Mouse (Mus musculus) cerebellum, adult (tissue): ENCODE data around the gene Clic5.

Experiments used
- ATAC-seq: cut with Nextera tagmentation; 2 replicates; pipeline ENCODE4 v1.9.2; 2017; ENCODE audit warnings: mild to moderate bottlenecking, moderate library complexity, mixed read lengths; ENCODE audit not compliant: insufficient number of reproducible peaks, low FRiP score, low TSS enrichment

The Clic5 gene

GRCm38 (mm10) chr17:44189696-44190095, 1.3 kb downstream of the Clic5 start:
- ATAC-seq, result no peak

DNA sequence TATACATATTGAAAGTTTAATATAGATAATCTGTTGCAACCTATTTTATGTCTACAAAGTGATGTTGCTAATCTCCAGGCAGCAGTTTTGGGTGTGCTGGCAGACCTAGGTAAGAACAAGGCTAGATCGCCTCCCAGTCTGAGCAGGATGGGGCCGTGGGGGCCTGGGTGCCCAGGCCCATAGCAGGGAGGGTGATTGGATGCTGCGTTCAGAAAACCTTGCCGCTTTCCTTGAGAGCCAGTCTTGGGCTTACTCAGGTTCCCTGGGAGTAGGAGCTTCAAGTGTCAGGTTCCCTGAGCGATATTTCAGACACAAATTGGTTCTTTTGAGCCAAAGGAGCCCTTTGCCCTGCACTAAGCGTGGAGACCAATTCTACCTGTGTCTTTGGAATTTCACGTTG, 1.9 kb downstream of the Clic5 start:
- ATAC-seq, result no peak

GRCm38 (mm10) chr17:44192981-44193380, 4.6 kb downstream of the Clic5 start:
- no peak for ATAC-seq

- no peak for ATAC-seq
Observed at GRCm38 (mm10) chr17:44199158-44199557, 10.8 kb downstream of the Clic5 start.

DNA sequence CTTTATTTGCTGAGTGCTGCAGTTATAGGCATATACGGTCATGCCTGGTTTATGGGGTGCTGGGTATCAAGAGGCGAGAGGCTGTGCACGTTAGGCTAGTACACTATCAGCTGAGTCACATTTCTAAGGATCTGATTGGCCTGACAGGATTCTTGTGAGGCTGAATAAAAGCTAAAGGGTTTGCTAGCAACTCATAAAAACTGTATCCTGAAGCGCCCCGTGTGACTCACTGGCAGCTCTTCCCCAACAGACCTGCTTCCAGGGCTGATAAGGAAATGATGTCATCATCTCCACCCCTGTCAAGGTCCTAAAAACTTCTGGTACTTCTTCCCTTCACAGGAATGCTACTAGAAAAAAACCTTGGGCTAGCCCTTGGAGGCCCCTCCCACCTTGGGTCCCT, 14.6 kb downstream of the Clic5 start:
- ATAC-seq, result no peak

GRCm38 (mm10) chr17:44204787-44205186, 16.4 kb downstream of the Clic5 start:
- ATAC-seq, result no peak

DNA sequence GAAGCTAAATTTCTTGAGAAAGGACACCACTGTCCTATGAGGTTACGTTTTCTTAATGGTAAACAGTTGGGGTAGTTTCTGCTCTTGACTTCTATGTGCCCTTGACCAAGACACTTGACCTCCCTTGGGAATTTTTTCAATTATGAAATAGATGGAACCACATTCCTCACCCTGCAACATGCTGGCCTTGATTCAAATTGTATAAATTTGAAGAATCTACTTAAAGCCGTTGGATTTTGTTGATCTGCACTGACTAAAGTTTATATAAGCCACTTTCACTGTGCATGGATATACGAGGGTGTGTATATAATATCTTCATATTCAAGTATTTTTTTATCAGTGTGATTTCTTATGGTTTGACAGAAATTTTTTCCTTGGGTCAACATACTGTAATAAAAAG, 17.2 kb downstream of the Clic5 start:
- ATAC-seq, result no peak

GRCm38 (mm10) chr17:44208900-44209299, 20.5 kb downstream of the Clic5 start:
- ATAC-seq, result no peak

- no peak for ATAC-seq
Observed at GRCm38 (mm10) chr17:44212960-44213619, 24.7 kb downstream of the Clic5 start.

DNA sequence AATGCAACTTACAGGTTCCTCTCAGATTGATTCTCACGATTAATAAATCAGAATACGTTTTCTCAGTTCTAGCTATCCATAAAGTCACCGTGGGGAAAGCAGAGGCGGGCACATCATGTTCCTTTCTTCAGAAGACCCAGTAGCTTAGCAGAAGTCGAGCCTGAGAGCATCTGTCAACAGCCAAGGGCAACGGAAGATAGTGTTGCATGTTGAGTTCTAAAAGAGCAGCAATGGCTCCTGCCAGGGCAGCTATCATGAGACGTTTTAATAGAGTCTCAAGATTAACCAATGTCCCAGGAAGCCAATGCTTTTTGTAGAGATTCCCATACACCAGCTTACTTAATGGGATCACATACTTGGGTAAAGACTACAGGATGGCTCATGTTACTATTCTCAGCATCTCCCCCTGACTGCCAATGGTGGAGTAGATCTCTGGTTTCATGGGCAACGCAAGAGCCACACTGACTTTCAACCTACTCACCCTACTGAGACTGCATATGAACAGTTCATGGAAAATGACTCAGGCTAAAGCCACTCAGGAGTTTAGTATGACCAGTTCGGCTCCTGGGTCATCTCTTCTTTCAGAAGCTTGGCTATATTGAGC, 26.9 kb downstream of the Clic5 start:
- no peak for ATAC-seq

- ATAC-seq, result no peak
Observed at GRCm38 (mm10) chr17:44217185-44217584, 28.8 kb downstream of the Clic5 start.

DNA sequence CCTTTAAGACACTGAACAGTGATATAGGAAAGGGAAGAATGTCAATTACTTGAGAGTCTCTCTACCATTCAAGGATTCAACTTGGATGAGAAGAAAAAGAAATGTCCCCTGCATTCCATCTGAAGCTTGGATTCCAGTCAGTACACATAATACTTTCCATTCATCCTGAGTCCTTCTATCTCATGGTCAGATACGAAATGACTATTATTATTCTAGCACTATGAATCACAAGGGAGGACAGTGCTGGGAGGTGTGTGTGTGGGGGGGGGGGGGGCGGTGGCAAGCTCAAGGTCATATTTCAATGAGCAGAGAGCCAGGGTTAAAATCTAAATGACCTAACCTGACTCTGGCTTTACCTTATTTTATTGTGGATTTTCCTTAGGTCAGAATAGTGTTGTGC, 31.6 kb downstream of the Clic5 start:
- no peak for ATAC-seq

DNA sequence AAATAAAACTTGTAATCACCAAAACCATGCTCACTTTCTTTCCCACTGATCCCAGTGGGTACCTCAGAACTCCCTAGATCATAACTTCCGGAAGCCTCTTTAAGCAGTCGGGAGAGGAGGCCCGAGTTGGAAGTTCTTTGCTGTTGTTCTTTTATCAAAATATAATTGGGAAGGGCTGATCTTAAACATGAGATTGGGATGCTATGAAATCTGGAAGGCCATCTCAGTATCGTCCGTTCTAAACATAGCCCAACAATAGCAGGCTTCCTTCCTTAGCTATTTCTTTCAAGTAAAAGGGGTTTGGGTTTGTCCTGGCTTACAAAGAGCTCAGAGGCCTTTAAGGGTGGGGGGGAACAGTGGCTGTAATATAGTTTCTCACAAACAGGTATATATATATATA, 40.0 kb downstream of the Clic5 start:
- no peak for ATAC-seq

DNA sequence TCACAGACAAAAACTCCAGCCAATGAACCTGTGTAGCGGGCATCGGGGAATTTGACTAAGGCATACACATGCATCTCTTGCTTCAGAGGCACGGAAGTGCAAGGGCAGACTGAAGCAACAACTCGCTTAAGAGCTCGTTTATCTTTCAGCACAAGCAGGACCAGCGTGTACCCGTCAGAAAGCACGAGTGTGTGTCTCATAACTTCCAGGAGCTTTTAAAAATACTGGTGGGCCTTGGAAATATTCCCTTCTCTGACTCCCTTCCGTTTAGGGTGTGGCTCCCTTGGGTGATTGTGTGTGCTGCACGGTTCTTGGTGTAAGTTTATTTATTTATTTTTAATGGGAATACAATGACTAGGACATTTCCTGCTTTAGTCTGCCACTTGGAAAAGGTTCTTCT, 41.7 kb downstream of the Clic5 start:
- ATAC-seq, result no peak

- no peak for ATAC-seq
Observed at GRCm38 (mm10) chr17:44239030-44239721, 50.8 kb downstream of the Clic5 start.

- ATAC-seq, result no peak
Observed at GRCm38 (mm10) chr17:44240742-44241141, 52.4 kb downstream of the Clic5 start.

- ATAC-seq, result no peak
Observed at GRCm38 (mm10) chr17:44244096-44244495, 55.7 kb downstream of the Clic5 start.

DNA sequence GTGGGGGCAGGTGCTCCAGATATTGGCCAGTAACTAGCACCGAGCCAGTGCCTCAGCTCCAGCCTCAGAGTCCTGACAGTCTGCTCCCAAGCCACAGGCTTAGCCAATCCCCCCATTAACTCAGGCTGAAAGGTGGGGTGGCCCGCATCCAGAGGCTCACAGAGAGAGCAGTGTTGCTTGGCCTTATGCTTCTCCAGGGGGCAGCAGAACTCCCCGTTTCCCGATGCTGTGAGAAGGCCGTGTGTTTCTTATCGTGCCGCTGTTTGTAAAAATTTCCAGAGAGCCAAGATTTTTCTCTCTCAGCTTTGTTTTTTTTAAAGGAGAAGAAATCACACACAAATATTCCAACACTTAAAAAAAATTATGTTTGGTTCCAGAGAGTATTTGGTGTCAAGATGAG, 56.2 kb downstream of the Clic5 start:
- ATAC-seq, result no peak

- ATAC-seq, result no peak
Observed at GRCm38 (mm10) chr17:44246153-44246700, 57.8 kb downstream of the Clic5 start.

GRCm38 (mm10) chr17:44249544-44249943, 61.2 kb downstream of the Clic5 start:
- no peak for ATAC-seq

DNA sequence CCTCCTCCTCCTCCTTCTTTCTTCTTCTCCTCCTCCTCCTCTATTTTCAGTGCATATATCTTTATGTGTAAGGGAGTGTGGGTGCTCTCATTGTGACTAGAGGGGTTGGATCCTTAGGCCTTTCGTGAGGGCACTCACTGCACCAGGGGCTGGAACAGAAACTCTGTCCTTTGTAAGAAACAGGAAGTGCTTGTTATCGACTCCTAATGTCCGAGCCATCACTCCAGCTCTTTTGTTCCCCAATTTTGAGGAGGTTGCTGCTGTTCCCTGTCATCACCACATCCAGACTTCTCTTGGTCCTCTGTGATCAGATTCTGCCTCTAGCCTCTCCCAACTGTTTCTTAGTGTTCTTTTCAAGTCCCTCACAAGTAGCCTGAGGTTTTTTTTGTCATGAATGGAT, 64.3 kb downstream of the Clic5 start:
- no peak for ATAC-seq

GRCm38 (mm10) chr17:44254698-44255097, 66.3 kb downstream of the Clic5 start:
- no peak for ATAC-seq
